Mouse (Mus musculus) neutrophil, adult 59 days (primary cell): ENCODE measurements around the gene Olfr1294. TPM values are rescaled to one million over a fixed set of nuclear protein-coding genes. Genes with fewer than 3 reads are reported as not detected.

ENCODE experiments used
- total RNA-seq, 2 experiments: library from RNA; stranded (reverse); gene quantifications; 1 replicate in 1 of 2; 2 replicates in 1 of 2; pipeline ENCODE4 v1.2.4; 2023

The Olfr1294 gene
- total RNA-seq: not detected

GRCm38 (mm10) chr2:111540191-111540590 is at the start of gene Olfr1294:
Olfr1294 (minus strand) TSS chr2:111540291.

GRCm38 (mm10) chr2:111569581-111569980 is 29.5 kb upstream of the Olfr1294 start, which contains the start of gene Olfr1295:
Olfr1295 (minus strand) TSS chr2:111569681.

GRCm38 (mm10) chr2:111524903-111525302 is 15.2 kb downstream of the Olfr1294 start, which contains the start of gene Olfr1293-ps:
Olfr1293-ps (plus strand) TSS chr2:111525203.

GRCm38 (mm10) chr2:111496880-111497279 is 43.2 kb downstream of the Olfr1294 start, which contains the start of gene Olfr1291-ps1:
Olfr1291-ps1 (plus strand) TSS chr2:111497180.

GRCm38 (mm10) chr2:111493729-111494128 is 46.4 kb downstream of the Olfr1294 start, which contains the start of gene Olfr1290:
Olfr1290 (minus strand) TSS chr2:111493829.

Other genes with a start within 250 kb of the Olfr1294 start
- not detected for gene Olfr1279, start 239.7 kb downstream of the Olfr1294 start, total RNA-seq
- not detected for gene Olfr1280, start 226.3 kb downstream of the Olfr1294 start, total RNA-seq
- gene Olfr1281, start 213.8 kb downstream of the Olfr1294 start, total RNA-seq: not detected
- not detected for gene Olfr1282, start 204.2 kb downstream of the Olfr1294 start, total RNA-seq
- gene Olfr1283, start 173.5 kb downstream of the Olfr1294 start, total RNA-seq: not detected
- gene Olfr1284, start 164.8 kb downstream of the Olfr1294 start, total RNA-seq: under 1 TPM in 1 of 2 experiments, not detected in 1; 0.20 TPM
- not detected for gene Olfr1286, start 117.2 kb downstream of the Olfr1294 start, total RNA-seq
- gene Olfr1287, start 91.1 kb downstream of the Olfr1294 start, total RNA-seq: not detected
- gene Olfr1288, start 66.2 kb downstream of the Olfr1294 start, total RNA-seq: not detected
- not detected for gene Olfr1289, start 59.5 kb downstream of the Olfr1294 start, total RNA-seq
- gene Olfr1290, start 46.5 kb downstream of the Olfr1294 start, total RNA-seq: not detected
- not detected for gene Olfr1291-ps1, start 43.1 kb downstream of the Olfr1294 start, total RNA-seq
- gene Olfr1293-ps, start 15.1 kb downstream of the Olfr1294 start, total RNA-seq: not detected
- gene Olfr1295, start 29.4 kb upstream of the Olfr1294 start, total RNA-seq: not detected
- not detected for gene Olfr1297, start 86.2 kb upstream of the Olfr1294 start, total RNA-seq
- not detected for gene Olfr1298, start 108.9 kb upstream of the Olfr1294 start, total RNA-seq
- gene Olfr1299, start 121.1 kb upstream of the Olfr1294 start, total RNA-seq: not detected
- not detected for gene Olfr1301, start 210.7 kb upstream of the Olfr1294 start, total RNA-seq
- not detected for gene Olfr1302, start 237.1 kb upstream of the Olfr1294 start, total RNA-seq